Mouse (Mus musculus) intestine, embryonic 14.5 days (tissue): ENCODE measurements around the gene Cenpv. TPM values are rescaled to one million over a fixed set of nuclear protein-coding genes. Genes with fewer than 3 reads are reported as not detected.

Source experiments
- ATAC-seq: fragments of 200-750 bp; cut with Nextera tagmentation; replicated peaks from 2 replicates; pipeline ENCODE4 v1.8.0; 2017; ENCODE audit warnings: low read depth, moderate number of reproducible peaks, moderate TSS enrichment, moderate library complexity; ENCODE audit not compliant: low FRiP score, low TSS enrichment
- DNase-seq: peaks from one replicate; pipeline ENCODE4 v3.0.0-alpha.2; 2018; ENCODE audit warnings: low spot score
- H3K27ac ChIP-seq: fragments of 300-500 bp; sonication (generic); 2 replicates; pipeline ENCODE4 v1.5.1; 2014; ENCODE audit warnings: low read depth, mild to moderate bottlenecking, control low read depth
- H3K27me3 ChIP-seq: fragments of 300-500 bp; sonication (generic); replicated peaks from 2 replicates; pipeline ENCODE4 v1.6.1; 2014; ENCODE audit warnings: low read length, control low read depth; ENCODE audit not compliant: control insufficient read depth, insufficient read depth
- H3K36me3 ChIP-seq: fragments of 300-500 bp; sonication (generic); 2 replicates; pipeline ENCODE4 v1.6.1; 2014; ENCODE audit warnings: low read length, control low read depth; ENCODE audit not compliant: control insufficient read depth, insufficient read depth
- H3K4me1 ChIP-seq: fragments of 300-500 bp; sonication (generic); replicated peaks from 2 replicates; pipeline ENCODE4 v1.6.1; 2014; ENCODE audit warnings: low read length, control low read depth, mixed read lengths; ENCODE audit not compliant: control insufficient read depth, insufficient read depth
- H3K4me2 ChIP-seq: fragments of 300-500 bp; sonication (generic); 2 replicates; pipeline ENCODE4 v1.6.1; 2014; ENCODE audit warnings: low read length
- H3K4me3 ChIP-seq: fragments of 300-500 bp; sonication (generic); 2 replicates; pipeline ENCODE4 v1.5.1; 2014; ENCODE audit warnings: low read depth, low read length, control low read depth, mixed read lengths
- H3K9ac ChIP-seq: fragments of 300-500 bp; sonication (generic); 2 replicates; pipeline ENCODE4 v1.6.1; 2014; ENCODE audit warnings: mild to moderate bottlenecking, low read length
- H3K9me3 ChIP-seq: fragments of 300-500 bp; sonication (generic); 2 replicates; pipeline ENCODE4 v1.6.1; 2016; ENCODE audit warnings: low read length, control low read depth; ENCODE audit not compliant: control insufficient read depth
- WGBS: fragments of 180-500 bp; shearing (Covaris S2); extraction: QIAGEN DNeasy Blood & Tissue Kit; methylation state at CpG from one replicate; pipeline ENCODE4 v1.1.7; 2014; 5-methylcytosine and 5-hydroxymethylcytosine counted together
- polyA plus RNA-seq: library from polyadenylated mRNA; unstranded; fragments of >200 nt; fragmentation: Nextera tagmentation; extraction: Ambion mirVana; gene quantifications from 2 replicates; pipeline ENCODE4 v1.2.1, GENCODE M21; 2014

Cenpv gene
- polyA plus RNA-seq, 1 experiment from 2014 or later: 44.9 TPM

DNA sequence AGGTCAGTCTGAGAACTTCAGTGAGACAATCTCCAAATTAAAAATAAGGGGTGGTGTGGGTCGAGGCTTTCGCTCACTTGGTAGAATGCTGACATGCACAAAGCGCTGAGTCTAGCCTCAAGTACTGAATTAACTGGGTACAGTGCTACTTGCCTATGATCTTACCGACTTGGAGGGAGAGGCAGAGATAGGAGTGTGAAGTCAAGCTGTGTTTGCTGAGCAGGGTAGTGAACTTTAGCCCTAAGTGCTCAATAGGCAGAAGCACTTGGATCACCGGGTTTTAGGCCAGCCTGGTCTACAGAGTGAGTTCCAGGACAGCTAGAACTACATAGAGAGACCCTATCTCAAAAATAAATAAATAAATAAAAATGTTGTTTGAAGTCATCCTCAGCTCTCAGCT lies 18.1 kb upstream of the Cenpv start:
- 64% methylated on average over 5 of the region's 5 CpGs for WGBS
- no peak overlapping the region for H3K4me2 ChIP-seq
- no peaks in the 10 kb centered on the region for H3K9me3 ChIP-seq
- no peak overlapping the region for H3K9ac ChIP-seq
- H3K4me1 ChIP-seq: peaks cover 19% of the 10 kb centered on the region
- H3K4me3 ChIP-seq: no peak overlapping the region
- H3K27me3 ChIP-seq: no peaks in the 10 kb centered on the region
- peaks cover 22% of the 10 kb centered on the region for H3K36me3 ChIP-seq
- DNase-seq (no peak), ATAC-seq (0 out of 2 replicates have a peak, but pooled peaks have one; percentile 34)
- H3K27ac ChIP-seq: no peak overlapping the region

DNA sequence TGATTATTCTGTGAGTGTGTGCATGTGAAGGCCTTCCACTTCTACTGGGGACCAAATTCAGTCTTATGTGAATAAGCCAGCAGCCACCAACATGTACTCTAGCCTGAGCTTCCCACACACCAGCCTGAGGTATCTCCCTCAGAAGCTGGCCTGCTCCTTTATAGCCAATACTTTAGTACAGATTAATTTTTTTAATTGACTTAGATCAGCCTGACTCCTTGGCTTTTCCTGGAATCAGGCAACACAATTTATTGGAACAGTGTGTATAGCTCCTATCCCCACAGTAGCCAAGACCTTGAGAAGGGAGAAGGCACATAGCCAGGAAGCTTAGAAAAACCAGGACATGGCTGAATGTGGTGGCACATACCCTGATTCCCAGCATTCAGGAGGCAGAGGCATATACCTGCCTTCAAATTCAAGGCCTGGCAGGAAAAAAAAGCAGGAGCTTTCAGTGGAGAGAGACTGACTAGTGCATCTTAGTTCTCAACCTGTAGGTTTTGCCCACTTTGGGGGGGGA lies 16.9 kb upstream of the Cenpv start:
- ATAC-seq (no peak), DNase-seq (no peak)
- H3K9ac ChIP-seq: no peak overlapping the region
- peaks cover 22% of the 10 kb centered on the region for H3K36me3 ChIP-seq
- no peaks in the 10 kb centered on the region for H3K27me3 ChIP-seq
- no peak overlapping the region for H3K4me2 ChIP-seq
- H3K4me3 ChIP-seq: no peak overlapping the region
- H3K27ac ChIP-seq: no peak overlapping the region
- H3K4me1 ChIP-seq: peaks cover 19% of the 10 kb centered on the region
- H3K9me3 ChIP-seq: no peaks in the 10 kb centered on the region

DNA sequence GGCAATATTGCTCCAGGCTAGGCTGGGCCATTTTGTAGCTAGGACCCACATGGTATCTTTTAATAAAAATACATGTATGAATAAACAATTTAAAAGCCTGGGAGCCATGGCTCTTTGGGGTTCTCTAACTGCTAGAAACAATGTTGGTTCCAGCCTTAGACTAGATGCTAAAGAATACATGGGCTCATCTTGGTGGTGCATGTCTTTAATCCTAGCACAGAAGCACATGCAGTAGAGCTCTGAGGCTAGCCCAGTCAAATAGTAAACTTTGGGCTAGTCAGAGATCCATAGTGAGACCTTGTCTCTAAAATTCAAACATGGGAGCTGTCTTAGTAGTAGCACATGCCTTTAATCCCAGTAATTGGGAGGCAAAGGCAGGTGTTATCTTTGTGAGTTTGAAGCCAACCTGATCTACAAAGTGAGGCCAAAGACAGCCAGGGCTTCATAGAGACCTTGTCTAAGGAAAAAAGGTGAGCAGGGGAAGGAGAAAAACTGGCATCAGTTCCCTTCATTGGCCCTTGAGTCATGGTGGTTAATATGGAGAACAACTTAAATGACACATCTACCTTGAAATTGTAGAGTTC lies 16.0 kb upstream of the Cenpv start:
- Histone ChIP-seq H3K9ac (no peak overlapping the region), H3K4me2 (peak overlapping the region; percentile 100), H3K27ac (no peak overlapping the region), H3K4me3 (no peak overlapping the region), H3K36me3 (peaks cover 22% of the 10 kb centered on the region), H3K9me3 (no peaks in the 10 kb centered on the region), H3K27me3 (no peaks in the 10 kb centered on the region), H3K4me1 (peaks cover 19% of the 10 kb centered on the region)
- ATAC-seq (no peak), DNase-seq (no peak)

DNA sequence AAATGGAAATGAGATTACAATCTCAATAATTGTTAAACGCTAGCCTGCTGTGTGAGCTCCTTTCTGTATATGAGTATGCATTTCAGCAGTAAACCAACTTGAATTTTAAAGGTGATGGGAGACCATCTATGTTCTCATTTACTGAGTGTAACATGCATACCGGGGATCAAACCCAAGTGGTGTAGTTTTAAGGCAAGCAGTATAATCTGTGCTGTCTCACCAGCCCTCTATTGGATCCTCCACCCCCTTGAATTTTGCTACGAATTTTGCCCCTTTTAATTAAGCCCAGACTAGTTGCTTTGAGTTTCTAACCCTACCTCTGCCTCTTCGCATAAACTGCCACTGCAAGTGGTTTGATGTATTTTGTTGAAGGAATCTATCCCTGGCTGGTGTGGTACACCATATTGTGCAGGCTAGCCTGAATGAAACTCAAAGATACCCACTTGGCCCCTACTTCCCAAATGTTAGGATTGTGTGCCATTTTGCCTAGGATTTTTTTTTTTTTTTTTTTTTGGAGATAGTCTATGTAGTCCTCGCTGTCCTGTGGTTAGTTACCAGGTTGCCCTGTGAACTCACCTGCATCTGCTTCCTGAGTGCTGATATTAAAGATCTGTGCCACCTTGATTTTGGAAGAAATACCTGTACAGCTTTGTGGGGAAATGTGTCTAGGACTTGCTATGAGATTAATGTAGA lies 15.2 kb upstream of the Cenpv start:
- Histone ChIP-seq H3K36me3 (peaks cover 22% of the 10 kb centered on the region), H3K4me1 (peaks cover 23% of the 10 kb centered on the region), H3K4me2 (peak overlapping the region; percentile 100), H3K9me3 (no peaks in the 10 kb centered on the region), H3K4me3 (peak overlapping the region; percentile 54), H3K9ac (no peak overlapping the region), H3K27me3 (no peaks in the 10 kb centered on the region), H3K27ac (no peak overlapping the region)
- WGBS: 72% methylated on average over 5 of the region's 5 CpGs
- DNase-seq (no peak), ATAC-seq (no peak)

DNA sequence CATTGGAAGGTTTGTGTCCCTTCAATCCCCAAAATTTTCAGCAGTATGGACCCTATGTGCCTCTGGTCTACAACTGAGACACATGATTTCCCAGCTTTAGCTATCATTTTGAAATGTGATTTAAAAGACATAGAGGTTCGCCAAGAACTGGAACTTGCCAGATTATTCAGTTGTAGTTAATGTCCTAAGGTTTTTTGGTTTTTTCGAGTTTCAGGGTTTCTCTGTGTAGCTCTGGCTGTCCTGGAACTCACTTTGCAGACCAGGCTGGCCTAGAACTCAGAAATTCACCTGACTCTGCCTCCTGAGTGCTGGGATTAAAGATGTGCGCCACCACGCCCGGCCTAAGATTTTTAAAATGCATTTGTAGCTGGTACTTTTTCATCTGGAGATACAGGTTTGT lies 14.6 kb upstream of the Cenpv start:
- 75% methylated on average over 5 of the region's 5 CpGs for WGBS
- no peaks in the 10 kb centered on the region for H3K27me3 ChIP-seq
- H3K4me3 ChIP-seq: peak overlapping the region; percentile 54
- DNase-seq (no peak), ATAC-seq (no peak)
- peaks cover 23% of the 10 kb centered on the region for H3K4me1 ChIP-seq
- peak overlapping the region; percentile 100 for H3K4me2 ChIP-seq
- no peak overlapping the region for H3K27ac ChIP-seq
- peak overlapping the region; percentile 31 for H3K9ac ChIP-seq
- H3K9me3 ChIP-seq: no peaks in the 10 kb centered on the region
- H3K36me3 ChIP-seq: peaks cover 22% of the 10 kb centered on the region

DNA sequence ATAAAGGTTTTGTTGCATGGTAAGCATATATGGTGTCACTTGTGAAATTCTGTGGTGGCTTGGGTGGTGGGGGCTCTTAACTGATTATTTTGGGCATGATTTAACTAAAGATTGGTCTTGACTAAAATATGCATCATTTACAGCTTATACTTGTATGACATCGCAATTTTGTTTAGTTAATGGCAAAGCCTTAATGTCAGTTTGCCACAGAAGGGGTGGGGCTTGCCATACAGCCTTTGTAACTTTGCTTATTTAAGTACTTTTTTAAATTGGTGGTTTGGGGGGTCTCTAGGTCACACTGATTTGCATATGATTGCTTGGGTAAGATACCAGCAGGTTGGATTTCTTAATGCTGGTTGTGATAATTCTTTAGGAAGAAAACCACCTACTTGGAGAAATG lies 14.1 kb upstream of the Cenpv start:
- peak overlapping the region; percentile 100 for H3K4me2 ChIP-seq
- H3K27me3 ChIP-seq: no peaks in the 10 kb centered on the region
- 25% methylated on average over 1 of the region's 1 CpGs for WGBS
- no peak overlapping the region for H3K27ac ChIP-seq
- peak overlapping the region; percentile 31 for H3K9ac ChIP-seq
- peaks cover 23% of the 10 kb centered on the region for H3K4me1 ChIP-seq
- peaks cover 22% of the 10 kb centered on the region for H3K36me3 ChIP-seq
- ATAC-seq (no peak), DNase-seq (no peak)
- no peaks in the 10 kb centered on the region for H3K9me3 ChIP-seq
- H3K4me3 ChIP-seq: peak overlapping the region; percentile 54

DNA sequence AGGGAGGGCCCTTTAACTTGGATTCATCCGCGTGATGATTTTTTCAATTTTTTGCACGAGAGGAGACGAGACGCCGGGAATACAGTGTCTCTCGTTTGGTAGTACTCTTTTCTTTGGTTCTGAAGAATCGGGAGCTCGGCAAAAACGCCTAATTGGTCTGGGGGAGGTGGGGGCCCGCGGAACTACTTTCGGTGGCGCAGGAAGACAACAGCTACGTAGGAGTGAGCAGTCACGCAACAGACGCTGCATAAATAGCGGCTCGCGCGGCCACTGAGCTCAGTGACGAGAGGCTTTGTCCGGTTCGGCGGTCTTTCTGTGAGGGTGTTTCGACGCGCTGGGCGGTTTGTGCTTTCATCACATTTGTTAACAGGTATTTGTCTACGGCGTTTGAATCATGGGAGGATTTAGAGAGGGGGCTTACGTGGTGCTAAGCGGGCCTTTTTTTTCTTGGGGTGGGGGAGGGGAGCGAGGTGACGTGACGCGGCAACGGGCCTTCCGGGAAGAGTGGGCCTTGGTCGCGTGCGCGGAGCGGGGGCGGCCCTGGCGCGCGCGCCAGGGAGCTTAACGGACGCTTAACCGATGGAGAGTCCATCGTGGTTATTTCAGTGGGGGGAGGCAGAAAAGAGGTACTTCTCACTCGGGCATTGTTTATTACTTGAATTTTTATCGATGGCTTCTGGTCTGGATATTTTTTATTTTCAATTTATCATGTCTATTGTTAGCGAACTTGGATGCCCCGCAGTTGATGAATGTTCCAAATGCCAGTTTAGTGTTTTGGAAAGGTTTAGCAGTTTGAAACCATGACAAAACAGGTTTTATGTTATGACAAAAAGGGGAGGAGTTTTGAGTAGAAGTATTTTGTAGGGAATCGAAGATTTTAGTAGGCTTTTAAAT lies 12.4 kb upstream of the Cenpv start:
- Histone ChIP-seq H3K4me3 (peak overlapping the region; percentile 72), H3K36me3 (peaks cover 22% of the 10 kb centered on the region), H3K9ac (peak overlapping the region; percentile 97), H3K27me3 (no peaks in the 10 kb centered on the region), H3K27ac (peak overlapping the region; percentile 98), H3K4me2 (peak overlapping the region; percentile 47), H3K4me1 (peaks cover 23% of the 10 kb centered on the region), H3K9me3 (no peaks in the 10 kb centered on the region)
- under 1% methylated on average over 58 of the region's 58 CpGs for WGBS
- peak; percentile 89 for ATAC-seq
- DNase-seq: peak; percentile 96

DNA sequence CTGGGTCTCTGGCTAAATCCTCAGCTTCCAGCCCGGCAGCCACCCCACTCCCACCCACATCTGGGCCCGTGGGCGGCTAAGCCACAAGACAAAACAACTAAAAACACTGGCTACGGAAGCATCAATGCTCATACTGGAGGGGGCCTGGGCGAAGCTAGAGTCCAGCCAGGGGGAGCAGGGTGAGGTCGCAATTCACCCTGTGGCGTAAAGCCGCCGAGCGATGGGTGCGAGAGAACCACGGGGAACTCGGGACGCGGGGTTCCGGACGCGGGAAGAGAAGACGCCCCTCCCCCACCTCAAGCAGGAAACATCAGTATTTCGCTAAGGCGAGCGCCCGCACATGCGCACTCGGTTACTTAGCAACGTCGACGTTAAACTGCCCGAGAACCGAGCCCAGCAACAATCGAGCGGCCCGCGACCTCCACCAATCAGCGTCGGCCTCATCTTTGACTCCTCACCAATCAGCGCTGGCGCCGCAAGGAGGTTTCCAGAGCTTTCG lies 11.7 kb upstream of the Cenpv start, which contains the start of gene Ubb:
Gene Ubb (plus strand): TSS at position 445 of the 499 bp plus-strand sequence.
- peak within 1 kb of the TSS; percentile 72 for H3K4me3 ChIP-seq
- under 1% methylated on average over 39 of the region's 40 CpGs for WGBS
- H3K36me3 ChIP-seq: peaks cover 22% of the 10 kb centered on the region
- peak within 1 kb of the TSS; percentile 98 for H3K4me2 ChIP-seq
- peak; percentile 95 for ATAC-seq
- peak within 1 kb of the TSS; percentile 97 for H3K9ac ChIP-seq
- H3K9me3 ChIP-seq: no peaks in the 10 kb centered on the region
- DNase-seq: peak; percentile 95
- peak within 1 kb of the TSS; percentile 98 for H3K27ac ChIP-seq
- H3K27me3 ChIP-seq: no peaks in the 10 kb centered on the region
- peaks cover 23% of the 10 kb centered on the region for H3K4me1 ChIP-seq
